Mouse (Mus musculus): ENCODE data around the gene Sh3pxd2a. TPM values are rescaled to one million over a fixed set of nuclear protein-coding genes. Genes with fewer than 3 reads are reported as not detected.

Gene Sh3pxd2a
- polyA plus RNA-seq, 1 experiment from 2014 or later = 8.7 TPM

DNA sequence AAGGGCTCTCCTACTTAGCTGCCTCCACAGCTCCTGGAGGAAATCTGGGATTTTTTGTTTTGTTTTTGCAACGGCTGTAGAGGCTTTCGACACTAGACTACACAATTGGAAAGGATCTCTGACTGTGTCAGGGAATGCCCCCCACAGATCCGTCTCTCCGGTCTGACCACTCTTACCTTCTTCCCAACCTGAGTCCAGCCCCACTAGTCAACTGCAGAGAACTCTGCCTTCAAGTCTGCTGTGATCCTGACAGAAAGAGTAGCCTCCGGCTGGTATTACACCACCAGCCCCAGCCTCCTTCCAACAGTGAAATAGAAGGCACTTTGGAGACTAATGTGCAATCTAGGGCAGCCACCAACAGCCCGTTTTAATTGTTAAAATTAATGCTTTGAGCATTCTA lies 1.5 kb downstream of the Sh3pxd2a start:
- Histone ChIP-seq H3K9ac (ENCODE audit: low read depth, low read length) (no peak overlapping the region; the same call in 1 of the 2 replicates), H3K9me3 (ENCODE audit: control insufficient read depth, low read length) (no peaks in the 10 kb centered on the region), H3K4me1 (ENCODE audit: control insufficient read depth, insufficient read depth, low read length) (peaks cover 32% of the 10 kb centered on the region), H3K27ac (ENCODE audit: low read depth, low read length) (no peak overlapping the region), H3K27me3 (ENCODE audit: control insufficient read depth, insufficient read depth, low read length) (no peaks in the 10 kb centered on the region), H3K36me3 (ENCODE audit: control insufficient read depth, insufficient read depth, low read length) (no peaks in the 10 kb centered on the region; the same call in 1 of the 2 replicates), H3K4me2 (replicated peaks; ENCODE audit: low read depth, low read length) (peak overlapping the region; percentile 78), H3K4me3 (ENCODE audit: low read length) (peak overlapping the region; percentile 84)
- no peak for ATAC-seq (ENCODE audit: low FRiP score, low TSS enrichment)
- 10% methylated on average over 6 of the region's 6 CpGs for WGBS

DNA sequence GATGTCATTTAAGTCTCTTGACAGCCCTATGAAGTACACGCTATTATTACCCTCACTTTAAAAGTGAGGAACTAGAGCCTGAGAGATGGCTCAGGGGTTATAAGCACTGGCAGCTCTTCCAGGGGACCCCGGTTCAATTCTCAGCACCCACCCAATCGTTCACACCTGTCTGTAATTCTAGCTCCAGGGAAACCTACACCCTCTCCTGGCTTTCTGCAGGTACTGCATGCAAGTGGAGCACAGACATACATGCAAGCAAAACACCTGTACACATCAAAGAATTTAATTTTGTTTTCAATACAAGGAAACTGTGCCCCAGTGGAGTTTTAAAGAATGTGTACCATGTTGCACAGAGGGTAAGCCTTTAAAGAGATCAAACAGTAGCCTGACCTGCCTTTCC lies 2.4 kb downstream of the Sh3pxd2a start:
- no peaks in the 10 kb centered on the region for H3K27me3 ChIP-seq (ENCODE audit: control insufficient read depth, insufficient read depth, low read length)
- no peaks in the 10 kb centered on the region for H3K9me3 ChIP-seq (ENCODE audit: control insufficient read depth, low read length)
- H3K27ac ChIP-seq (ENCODE audit: low read depth, low read length) = no peak overlapping the region
- ATAC-seq (ENCODE audit: low FRiP score, low TSS enrichment) = no peak
- H3K4me3 ChIP-seq (ENCODE audit: low read length) = no peak overlapping the region
- 91% methylated on average over 3 of the region's 3 CpGs for WGBS
- H3K9ac ChIP-seq (ENCODE audit: low read depth, low read length) = no peak overlapping the region
- no peaks in the 10 kb centered on the region; the same call in 1 of the 2 replicates for H3K36me3 ChIP-seq (ENCODE audit: control insufficient read depth, insufficient read depth, low read length)
- no peak overlapping the region for H3K4me2 ChIP-seq (replicated peaks; ENCODE audit: low read depth, low read length)
- H3K4me1 ChIP-seq (ENCODE audit: control insufficient read depth, insufficient read depth, low read length) = peaks cover 41% of the 10 kb centered on the region

DNA sequence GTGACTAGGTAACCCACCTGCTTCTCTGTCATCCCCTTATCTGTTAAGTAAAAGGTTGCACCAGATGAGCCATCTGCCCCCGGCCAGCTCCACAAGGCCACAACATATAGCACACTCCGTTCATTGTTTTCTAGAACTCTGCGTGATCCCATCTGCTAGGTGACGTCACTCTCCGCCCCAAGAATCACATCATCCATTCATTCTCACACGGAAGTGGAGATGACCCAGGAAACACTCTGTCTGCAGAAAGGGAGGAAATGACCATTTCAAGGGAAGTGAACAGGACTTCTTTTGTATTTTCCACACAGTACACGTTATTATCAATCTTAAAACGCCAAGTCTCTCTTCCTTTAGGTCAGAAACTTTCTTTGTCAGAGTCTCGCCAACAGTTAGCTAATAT lies 2.8 kb downstream of the Sh3pxd2a start:
- 80% methylated on average over 9 of the region's 9 CpGs for WGBS
- Histone ChIP-seq H3K27ac (ENCODE audit: low read depth, low read length) (no peak overlapping the region), H3K36me3 (ENCODE audit: control insufficient read depth, insufficient read depth, low read length) (no peaks in the 10 kb centered on the region; the same call in 1 of the 2 replicates), H3K9me3 (ENCODE audit: control insufficient read depth, low read length) (no peaks in the 10 kb centered on the region), H3K4me3 (ENCODE audit: low read length) (no peak overlapping the region), H3K27me3 (ENCODE audit: control insufficient read depth, insufficient read depth, low read length) (no peaks in the 10 kb centered on the region), H3K4me1 (ENCODE audit: control insufficient read depth, insufficient read depth, low read length) (peaks cover 45% of the 10 kb centered on the region), H3K9ac (ENCODE audit: low read depth, low read length) (no peak overlapping the region), H3K4me2 (replicated peaks; ENCODE audit: low read depth, low read length) (no peak overlapping the region)
- ATAC-seq (ENCODE audit: low FRiP score, low TSS enrichment) = no peak

DNA sequence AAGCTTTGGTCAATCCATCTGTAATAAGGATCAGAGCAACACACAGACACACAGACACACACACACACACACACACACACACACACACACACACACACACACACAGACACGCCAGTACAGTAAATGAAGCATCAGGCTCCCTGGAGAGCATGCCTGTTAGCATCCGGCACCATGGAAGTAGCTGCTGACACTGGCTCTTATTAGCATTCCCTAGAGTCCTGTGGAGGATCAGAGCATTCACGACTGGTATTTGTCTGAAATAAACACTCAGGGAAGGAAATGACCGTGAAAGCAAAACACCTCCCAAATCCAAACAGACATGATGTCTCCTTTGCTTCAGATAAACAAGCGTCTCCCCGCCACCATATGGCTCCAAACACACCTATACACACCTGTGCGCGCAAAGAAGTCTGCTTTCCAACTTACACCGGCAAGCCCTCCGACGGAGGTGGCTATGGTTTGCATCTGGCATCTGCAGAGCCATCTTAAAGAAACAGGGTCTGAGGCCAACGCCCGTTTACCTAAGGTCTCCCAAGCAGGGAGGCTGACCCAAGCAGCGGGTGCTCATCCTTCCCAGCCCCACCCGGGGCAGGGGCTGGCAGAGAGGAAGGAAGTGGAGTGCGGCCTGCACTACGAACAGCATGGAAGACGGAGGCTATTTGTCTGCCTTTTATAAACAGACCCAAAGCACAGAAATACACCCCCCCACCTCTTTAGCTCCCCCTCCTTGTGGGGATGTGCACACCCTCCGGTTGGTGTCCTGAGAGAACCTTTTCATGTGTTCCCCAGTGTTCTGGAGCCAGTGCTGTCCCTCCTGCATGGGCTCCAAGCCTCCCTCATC lies 3.9 kb downstream of the Sh3pxd2a start:
- Histone ChIP-seq H3K27me3 (ENCODE audit: control insufficient read depth, insufficient read depth, low read length) (no peaks in the 10 kb centered on the region), H3K9ac (ENCODE audit: low read depth, low read length) (no peak overlapping the region), H3K36me3 (ENCODE audit: control insufficient read depth, insufficient read depth, low read length) (no peaks in the 10 kb centered on the region; the same call in 1 of the 2 replicates), H3K27ac (ENCODE audit: low read depth, low read length) (no peak overlapping the region), H3K4me3 (ENCODE audit: low read length) (no peak overlapping the region), H3K9me3 (ENCODE audit: control insufficient read depth, low read length) (no peaks in the 10 kb centered on the region), H3K4me2 (replicated peaks; ENCODE audit: low read depth, low read length) (no peak overlapping the region), H3K4me1 (ENCODE audit: control insufficient read depth, insufficient read depth, low read length) (peaks cover 48% of the 10 kb centered on the region)
- no peak for ATAC-seq (ENCODE audit: low FRiP score, low TSS enrichment)
- 61% methylated on average over 19 of the region's 19 CpGs for WGBS

DNA sequence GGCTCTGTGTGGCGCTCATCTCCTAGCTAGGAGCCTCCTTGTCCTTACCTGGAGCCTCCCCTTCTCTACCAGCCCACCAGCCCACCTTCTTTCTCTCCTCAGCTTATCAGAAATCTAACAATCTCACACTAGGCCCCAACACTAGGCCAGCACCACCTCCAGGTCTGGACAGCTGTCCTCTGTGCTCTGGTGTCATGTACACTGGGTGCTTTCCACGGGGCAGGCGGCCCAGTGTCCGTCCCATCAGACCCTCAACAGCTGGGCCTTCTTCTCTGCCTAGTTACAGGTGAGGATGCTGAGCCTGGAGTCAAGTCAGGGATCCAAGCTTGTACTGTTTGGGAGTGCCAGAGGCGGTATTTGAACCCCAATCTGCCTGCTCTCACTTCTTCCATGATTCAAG lies 5.0 kb downstream of the Sh3pxd2a start:
- Histone ChIP-seq H3K9ac (ENCODE audit: low read depth, low read length) (no peak overlapping the region), H3K27me3 (ENCODE audit: control insufficient read depth, insufficient read depth, low read length) (no peaks in the 10 kb centered on the region), H3K27ac (ENCODE audit: low read depth, low read length) (no peak overlapping the region), H3K4me3 (ENCODE audit: low read length) (no peak overlapping the region), H3K9me3 (ENCODE audit: control insufficient read depth, low read length) (no peaks in the 10 kb centered on the region), H3K4me1 (ENCODE audit: control insufficient read depth, insufficient read depth, low read length) (peaks cover 45% of the 10 kb centered on the region), H3K36me3 (ENCODE audit: control insufficient read depth, insufficient read depth, low read length) (no peaks in the 10 kb centered on the region; the same call in 1 of the 2 replicates), H3K4me2 (replicated peaks; ENCODE audit: low read depth, low read length) (no peak overlapping the region)
- ATAC-seq (ENCODE audit: low FRiP score, low TSS enrichment) = no peak
- WGBS = 83% methylated on average over 5 of the region's 5 CpGs

DNA sequence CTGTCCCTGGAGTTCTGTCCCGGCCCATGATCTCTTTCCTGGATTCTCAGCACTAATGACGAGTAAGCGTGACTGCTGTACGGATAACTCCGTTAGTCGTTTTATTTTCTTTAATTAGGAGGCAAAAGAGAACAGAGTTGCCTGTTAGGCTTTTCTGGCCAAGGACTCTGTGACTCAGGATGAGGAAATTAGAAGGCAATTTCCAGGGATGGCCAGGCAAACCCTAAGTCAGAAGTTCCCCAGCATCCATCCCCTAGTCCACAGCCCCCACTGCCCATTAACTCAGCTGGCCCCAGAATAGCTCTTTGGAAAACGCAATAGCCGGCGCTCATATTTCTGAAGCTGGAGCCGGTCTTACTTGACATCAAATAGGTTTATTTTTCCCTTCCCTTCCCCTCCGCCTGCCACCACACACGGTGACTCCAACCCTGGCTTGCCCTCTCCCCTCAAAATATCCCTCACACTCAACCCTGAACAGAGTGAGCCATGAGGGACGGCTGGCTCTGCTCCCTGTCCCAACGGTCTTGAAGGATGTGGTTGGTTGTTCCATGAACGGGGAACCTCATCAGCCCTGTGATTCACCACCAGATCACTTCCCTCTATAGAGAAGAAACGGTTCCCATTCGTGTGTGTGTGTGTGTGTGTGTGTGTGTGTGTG lies 5.6 kb downstream of the Sh3pxd2a start:
- no peak overlapping the region for H3K27ac ChIP-seq (ENCODE audit: low read depth, low read length)
- no peak overlapping the region for H3K4me3 ChIP-seq (ENCODE audit: low read length)
- H3K9ac ChIP-seq (ENCODE audit: low read depth, low read length) = no peak overlapping the region
- H3K9me3 ChIP-seq (ENCODE audit: control insufficient read depth, low read length) = no peaks in the 10 kb centered on the region
- H3K4me2 ChIP-seq (replicated peaks; ENCODE audit: low read depth, low read length) = no peak overlapping the region
- ATAC-seq (ENCODE audit: low FRiP score, low TSS enrichment) = no peak
- H3K4me1 ChIP-seq (ENCODE audit: control insufficient read depth, insufficient read depth, low read length) = peaks cover 50% of the 10 kb centered on the region
- H3K36me3 ChIP-seq (ENCODE audit: control insufficient read depth, insufficient read depth, low read length) = no peaks in the 10 kb centered on the region; the same call in 1 of the 2 replicates
- WGBS = 33% methylated on average over 17 of the region's 17 CpGs
- H3K27me3 ChIP-seq (ENCODE audit: control insufficient read depth, insufficient read depth, low read length) = no peaks in the 10 kb centered on the region

DNA sequence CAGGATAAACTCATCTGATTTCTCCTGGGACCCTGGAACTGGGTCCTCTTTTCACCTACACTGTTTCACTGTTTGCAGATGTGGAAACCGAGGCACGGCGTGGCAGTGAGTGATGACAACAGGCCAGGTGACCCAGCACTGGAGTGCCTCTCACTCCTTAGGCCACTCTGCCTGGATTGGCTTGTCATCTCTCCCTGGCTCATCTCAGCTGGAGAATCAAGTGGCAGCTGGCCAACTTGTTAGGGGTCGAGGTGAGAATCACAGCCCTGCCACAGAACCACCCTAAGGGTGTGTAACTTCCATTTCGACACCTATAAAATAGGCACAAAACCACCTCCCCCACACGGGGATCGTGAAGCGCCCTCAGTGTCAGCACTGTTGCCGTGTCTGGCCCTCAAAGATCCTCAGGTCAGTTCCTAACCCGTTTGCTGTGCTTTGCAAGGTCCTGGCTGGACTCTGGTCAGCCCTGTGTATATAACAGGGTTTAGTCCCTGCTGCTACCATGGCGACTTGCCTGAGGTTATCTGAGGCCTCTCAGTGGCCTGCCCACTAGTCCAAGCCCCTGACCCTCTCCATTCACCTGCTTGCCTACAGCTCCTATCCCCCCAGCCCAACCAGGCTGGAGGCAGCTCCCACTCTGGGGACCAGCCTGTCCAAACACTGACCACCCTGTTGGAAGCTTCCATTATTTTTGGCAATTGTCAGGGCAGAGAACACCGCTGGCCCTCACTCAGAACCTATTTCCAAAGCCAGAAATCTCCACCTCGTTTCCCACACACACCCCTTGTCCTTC lies 6.3 kb downstream of the Sh3pxd2a start:
- Histone ChIP-seq H3K9me3 (ENCODE audit: control insufficient read depth, low read length) (no peaks in the 10 kb centered on the region), H3K4me3 (ENCODE audit: low read length) (no peak overlapping the region), H3K27me3 (ENCODE audit: control insufficient read depth, insufficient read depth, low read length) (no peaks in the 10 kb centered on the region), H3K9ac (ENCODE audit: low read depth, low read length) (no peak overlapping the region), H3K36me3 (ENCODE audit: control insufficient read depth, insufficient read depth, low read length) (no peaks in the 10 kb centered on the region; the same call in 1 of the 2 replicates), H3K27ac (ENCODE audit: low read depth, low read length) (no peak overlapping the region), H3K4me2 (replicated peaks; ENCODE audit: low read depth, low read length) (no peak overlapping the region), H3K4me1 (ENCODE audit: control insufficient read depth, insufficient read depth, low read length) (peaks cover 51% of the 10 kb centered on the region)
- WGBS = 32% methylated on average over 13 of the region's 13 CpGs
- ATAC-seq (ENCODE audit: low FRiP score, low TSS enrichment) = no peak

DNA sequence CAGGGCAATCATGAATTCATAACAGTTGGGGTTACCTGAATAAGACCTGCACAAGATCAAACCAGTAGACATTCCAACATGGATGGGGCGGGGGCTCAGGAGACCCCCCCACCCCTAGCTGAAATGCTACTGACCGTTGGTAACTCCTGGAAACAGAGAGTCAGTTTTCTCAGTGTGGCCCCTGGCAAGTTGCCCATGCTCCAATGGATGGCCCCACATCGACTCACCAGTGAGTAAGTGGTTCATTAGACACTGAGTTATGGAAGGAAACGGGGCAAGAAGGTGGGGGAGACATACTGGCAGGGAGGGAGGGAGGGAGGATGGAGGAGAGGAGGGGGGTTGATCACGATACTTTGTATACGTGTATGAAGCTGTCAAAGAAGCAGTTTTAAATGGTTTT lies 8.2 kb downstream of the Sh3pxd2a start:
- Histone ChIP-seq H3K4me2 (replicated peaks; ENCODE audit: low read depth, low read length) (no peak overlapping the region), H3K27me3 (ENCODE audit: control insufficient read depth, insufficient read depth, low read length) (no peaks in the 10 kb centered on the region), H3K4me3 (ENCODE audit: low read length) (no peak overlapping the region), H3K36me3 (ENCODE audit: control insufficient read depth, insufficient read depth, low read length) (no peaks in the 10 kb centered on the region), H3K9me3 (ENCODE audit: control insufficient read depth, low read length) (no peaks in the 10 kb centered on the region), H3K27ac (ENCODE audit: low read depth, low read length) (no peak overlapping the region), H3K4me1 (ENCODE audit: control insufficient read depth, insufficient read depth, low read length) (peaks cover 53% of the 10 kb centered on the region), H3K9ac (ENCODE audit: low read depth, low read length) (no peak overlapping the region)
- ATAC-seq (ENCODE audit: low FRiP score, low TSS enrichment) = no peak
- 44% methylated on average over 6 of the region's 6 CpGs for WGBS
